ENCODE assay signal across 13 mouse cellular contexts in genomic region chr4:88878246-88878645, GRCm38 (mm10). TPM values are rescaled to one million over a fixed set of nuclear protein-coding genes. Genes with fewer than 3 reads are reported as not detected.
DNase-seq lines count a peak whose midpoint lies in the region; ATAC-seq and TF ChIP-seq lines count a peak whose summit lies in the region.
"Had no signal": no experiment of that assay in that cellular context is flagged by ENCODE, and none has a peak within 500 bp of the region (broad histone marks: within the 10 kb centered on the region; RNA-seq: fewer than 3 reads in every experiment).

No protein-coding gene starts in this region.

- no peak for TF ChIP-seq CTCF in cerebellum, adult 2 months (IDR thresholded peaks at IDR 0.05; ENCODE audit: borderline replicate concordance, insufficient read depth, low read depth, low read length)

- TF ChIP-seq POLR2A in cerebellum, adult 2 months (IDR thresholded peaks at IDR 0.05; ENCODE audit: borderline replicate concordance, insufficient read depth, low read length), result no peak

- peak overlapping the region; percentile 52 for H3K4me2 ChIP-seq in liver, embryonic 11.5 days
- no peak overlapping the region for H3K4me2 ChIP-seq in hindbrain, embryonic 14.5 days (replicated peaks)
- H3K4me2 ChIP-seq: hindbrain, embryonic 15.5 days had no signal

- H3K27ac ChIP-seq in liver, embryonic 11.5 days (ENCODE audit: low read depth, low read length), result no peak overlapping the region
- H3K27ac ChIP-seq in hindbrain, embryonic 14.5 days, result no peak overlapping the region
- no peak overlapping the region for H3K27ac ChIP-seq in cerebellum, adult 2 months (ENCODE audit: insufficient read depth, low read length)
- H3K27ac ChIP-seq: hindbrain, embryonic 15.5 days had no signal

- peaks cover 17% of the 10 kb centered on the region for H3K4me1 ChIP-seq in liver, embryonic 11.5 days (replicated peaks; ENCODE audit: control insufficient read depth, insufficient read depth, low read length)
- H3K4me1 ChIP-seq in hindbrain, embryonic 14.5 days (replicated peaks; ENCODE audit: control insufficient read depth, insufficient read depth, low read length), result no peaks in the 10 kb centered on the region
- no peaks in the 10 kb centered on the region for H3K4me1 ChIP-seq in cerebellum, adult 2 months (ENCODE audit: control insufficient read depth, insufficient read depth, low read length)
- H3K4me1 ChIP-seq: hindbrain, embryonic 15.5 days had no signal

- 21% methylated on average over 10 of the region's 10 CpGs for WGBS in liver, embryonic 11.5 days
- WGBS in hindbrain, embryonic 14.5 days, result 47% methylated on average over 10 of the region's 10 CpGs
- 36% methylated on average over 10 of the region's 10 CpGs for WGBS in cerebellum, adult 2 months

- H3K9me3 ChIP-seq in liver, embryonic 11.5 days (ENCODE audit: control insufficient read depth, low read length), result no peaks in the 10 kb centered on the region
- H3K9me3 ChIP-seq in hindbrain, embryonic 14.5 days (ENCODE audit: control insufficient read depth, low read length), result no peaks in the 10 kb centered on the region
- H3K9me3 ChIP-seq: hindbrain, embryonic 15.5 days had no signal

- DNase-seq in lung, postnatal 4 days, result peak; percentile 27 to 31
- DNase-seq in lung, postnatal 36 days, result no peak
- peak; percentile 41 for DNase-seq in liver, embryonic 11.5 days (ENCODE audit: low spot score)
- DNase-seq in thymus, postnatal 14 days, result peak; percentile 26
- no peak for DNase-seq in hindbrain, embryonic 14.5 days (ENCODE audit: low spot score)
- DNase-seq in cerebellum, adult 2 months, result no peak
- DNase-seq: left cerebral cortex, postnatal 4 days had no signal

- H3K9ac ChIP-seq in liver, embryonic 11.5 days (ENCODE audit: low read depth, low read length), result no peak overlapping the region
- H3K9ac ChIP-seq in hindbrain, embryonic 14.5 days, result no peak overlapping the region
- H3K9ac ChIP-seq: hindbrain, embryonic 15.5 days had no signal

- H3K36me3 ChIP-seq in liver, embryonic 11.5 days (ENCODE audit: control insufficient read depth, insufficient read depth, low read length), result no peaks in the 10 kb centered on the region
- H3K36me3 ChIP-seq in hindbrain, embryonic 14.5 days (replicated peaks; ENCODE audit: control insufficient read depth, insufficient read depth), result no peaks in the 10 kb centered on the region
- H3K36me3 ChIP-seq: G1E; hindbrain, embryonic 15.5 days had no signal

- no peak overlapping the region for H3K4me3 ChIP-seq in liver, embryonic 11.5 days (ENCODE audit: low read depth, low read length)
- no peak overlapping the region for H3K4me3 ChIP-seq in hindbrain, embryonic 14.5 days (replicated peaks; ENCODE audit: low read length)
- no peak overlapping the region for H3K4me3 ChIP-seq in cerebellum, adult 2 months (replicated peaks; ENCODE audit: insufficient read depth, low read depth, low read length)
- H3K4me3 ChIP-seq: hindbrain, embryonic 15.5 days had no signal

- no peaks in the 10 kb centered on the region for H3K27me3 ChIP-seq in liver, embryonic 11.5 days (replicated peaks; ENCODE audit: control insufficient read depth, insufficient read depth, low read length)
- H3K27me3 ChIP-seq in hindbrain, embryonic 14.5 days (ENCODE audit: control insufficient read depth, insufficient read depth, low read length), result no peaks in the 10 kb centered on the region
- no peaks in the 10 kb centered on the region for H3K27me3 ChIP-seq in cerebellum, adult 2 months (ENCODE audit: control insufficient read depth, insufficient read depth, low read length)
- H3K27me3 ChIP-seq: hindbrain, embryonic 15.5 days had no signal

- peak; percentile 99 for ATAC-seq in granulocyte monocyte progenitor cell, adult 5-6 weeks (replicated peaks; ENCODE audit: poor library complexity, severe bottlenecking)
- ATAC-seq in liver, embryonic 11.5 days (replicated peaks; ENCODE audit: low FRiP score), result peak; percentile 72
- no peak for ATAC-seq in hindbrain, embryonic 14.5 days (ENCODE audit: low FRiP score)
- ATAC-seq in frontal cortex, adult (ENCODE audit: low TSS enrichment), result no peak

RNA-seq across cellular contexts. Expression of gene Ifne, which starts 1.8 kb away (rescaled TPM):
- total RNA-seq in granulocyte monocyte progenitor cell, adult 5-6 weeks (2014; fragmentation: Nextera tagmentation), result not detected in 2 replicates
- not detected in 2 replicates for total RNA-seq in granulocyte monocyte progenitor cell, adult 5-6 weeks (2017)
- polyA plus RNA-seq in liver, embryonic 11.5 days (2014; fragmentation: Nextera tagmentation; extraction: Ambion mirVana), result not detected in 2 replicates
- not detected in 2 replicates for polyA plus RNA-seq in hindbrain, embryonic 14.5 days (2014; fragmentation: Nextera tagmentation; extraction: Ambion mirVana)
- not detected in 2 replicates for polyA plus RNA-seq in cerebellum, adult 2 months (2012; rRNA removed)
- total RNA-seq: G1E; left cerebral cortex, postnatal 4 days; midbrain, postnatal 0 days had no signal
- polyA plus RNA-seq: cortical plate, adult 2 months; G1E; hindbrain, embryonic 15.5 days; midbrain, postnatal 0 days had no signal

RNA-seq across cellular contexts. Expression of gene Ifna1, which starts 28.4 kb away (rescaled TPM):
- total RNA-seq in granulocyte monocyte progenitor cell, adult 5-6 weeks (2014; fragmentation: Nextera tagmentation), result not detected in 2 replicates
- not detected in 2 replicates for total RNA-seq in granulocyte monocyte progenitor cell, adult 5-6 weeks (2017)
- polyA plus RNA-seq in liver, embryonic 11.5 days (2014; fragmentation: Nextera tagmentation; extraction: Ambion mirVana), result not detected in 2 replicates
- not detected in 2 replicates for polyA plus RNA-seq in hindbrain, embryonic 14.5 days (2014; fragmentation: Nextera tagmentation; extraction: Ambion mirVana)
- not detected in 2 replicates for polyA plus RNA-seq in cerebellum, adult 2 months (2012; rRNA removed)
- total RNA-seq: G1E; left cerebral cortex, postnatal 4 days; midbrain, postnatal 0 days had no signal
- polyA plus RNA-seq: cortical plate, adult 2 months; G1E; hindbrain, embryonic 15.5 days; midbrain, postnatal 0 days had no signal

RNA-seq across cellular contexts. Expression of gene Ifna4, which starts 36.6 kb away (rescaled TPM):
- total RNA-seq in granulocyte monocyte progenitor cell, adult 5-6 weeks (2014; fragmentation: Nextera tagmentation), result not detected in 2 replicates
- total RNA-seq in granulocyte monocyte progenitor cell, adult 5-6 weeks (2017), result not detected in 2 replicates
- not detected in 2 replicates for polyA plus RNA-seq in liver, embryonic 11.5 days (2014; fragmentation: Nextera tagmentation; extraction: Ambion mirVana)
- polyA plus RNA-seq in hindbrain, embryonic 14.5 days (2014; fragmentation: Nextera tagmentation; extraction: Ambion mirVana), result not detected in 2 replicates
- polyA plus RNA-seq in cerebellum, adult 2 months (2012; rRNA removed), result not detected in 2 replicates
- total RNA-seq: left cerebral cortex, postnatal 4 days; midbrain, postnatal 0 days had no signal
- polyA plus RNA-seq: cortical plate, adult 2 months; G1E; hindbrain, embryonic 15.5 days; midbrain, postnatal 0 days had no signal

RNA-seq across cellular contexts. Expression of gene Ifna5, which starts 42.9 kb away (rescaled TPM):
- not detected in 2 replicates for total RNA-seq in granulocyte monocyte progenitor cell, adult 5-6 weeks (2014; fragmentation: Nextera tagmentation)
- not detected in 2 replicates for total RNA-seq in granulocyte monocyte progenitor cell, adult 5-6 weeks (2017)
- polyA plus RNA-seq in liver, embryonic 11.5 days (2014; fragmentation: Nextera tagmentation; extraction: Ambion mirVana), result not detected in 2 replicates
- not detected in 2 replicates for polyA plus RNA-seq in hindbrain, embryonic 14.5 days (2014; fragmentation: Nextera tagmentation; extraction: Ambion mirVana)
- polyA plus RNA-seq in cerebellum, adult 2 months (2012; rRNA removed), result not detected in 2 replicates
- total RNA-seq: G1E; left cerebral cortex, postnatal 4 days; midbrain, postnatal 0 days had no signal
- polyA plus RNA-seq: cortical plate, adult 2 months; G1E; hindbrain, embryonic 15.5 days; midbrain, postnatal 0 days had no signal

RNA-seq across cellular contexts. Expression of gene Ifna6, which starts 51.0 kb away (rescaled TPM):
- total RNA-seq in granulocyte monocyte progenitor cell, adult 5-6 weeks (2014; fragmentation: Nextera tagmentation), result not detected in 2 replicates
- not detected in 2 replicates for total RNA-seq in granulocyte monocyte progenitor cell, adult 5-6 weeks (2017)
- polyA plus RNA-seq in liver, embryonic 11.5 days (2014; fragmentation: Nextera tagmentation; extraction: Ambion mirVana), result not detected in 2 replicates
- polyA plus RNA-seq in hindbrain, embryonic 14.5 days (2014; fragmentation: Nextera tagmentation; extraction: Ambion mirVana), result not detected in 2 replicates
- polyA plus RNA-seq in cerebellum, adult 2 months (2012; rRNA removed), result not detected in 2 replicates
- total RNA-seq: G1E; left cerebral cortex, postnatal 4 days; midbrain, postnatal 0 days had no signal
- polyA plus RNA-seq: cortical plate, adult 2 months; G1E; hindbrain, embryonic 15.5 days; midbrain, postnatal 0 days had no signal

Comparison
In these comparisons a context has a peak if more than half of its experiments do, and no peak if none do; other contexts are left out.
1. DNase-seq: peak in lung, postnatal 4 days (2 of 2), liver, embryonic 11.5 days (single experiment) and thymus, postnatal 14 days (single experiment); none in lung, postnatal 36 days (single experiment), hindbrain, embryonic 14.5 days (single experiment) and cerebellum, adult 2 months (0 of 2).
2. ATAC-seq: peak in granulocyte monocyte progenitor cell, adult 5-6 weeks (single experiment) and liver, embryonic 11.5 days (single experiment); none in hindbrain, embryonic 14.5 days (single experiment) and frontal cortex, adult (single experiment).